Mouse (Mus musculus) spleen, postnatal 36 days (tissue): ENCODE measurements around the gene Gbf1.

Experiments
- DNase-seq, 2 experiments: peaks; one replicate each; pipeline ENCODE4 v3.0.0; 2022; ENCODE audit warnings: low spot score in 2 of 2, mixed read lengths in 1 of 2

The Gbf1 gene

DNA sequence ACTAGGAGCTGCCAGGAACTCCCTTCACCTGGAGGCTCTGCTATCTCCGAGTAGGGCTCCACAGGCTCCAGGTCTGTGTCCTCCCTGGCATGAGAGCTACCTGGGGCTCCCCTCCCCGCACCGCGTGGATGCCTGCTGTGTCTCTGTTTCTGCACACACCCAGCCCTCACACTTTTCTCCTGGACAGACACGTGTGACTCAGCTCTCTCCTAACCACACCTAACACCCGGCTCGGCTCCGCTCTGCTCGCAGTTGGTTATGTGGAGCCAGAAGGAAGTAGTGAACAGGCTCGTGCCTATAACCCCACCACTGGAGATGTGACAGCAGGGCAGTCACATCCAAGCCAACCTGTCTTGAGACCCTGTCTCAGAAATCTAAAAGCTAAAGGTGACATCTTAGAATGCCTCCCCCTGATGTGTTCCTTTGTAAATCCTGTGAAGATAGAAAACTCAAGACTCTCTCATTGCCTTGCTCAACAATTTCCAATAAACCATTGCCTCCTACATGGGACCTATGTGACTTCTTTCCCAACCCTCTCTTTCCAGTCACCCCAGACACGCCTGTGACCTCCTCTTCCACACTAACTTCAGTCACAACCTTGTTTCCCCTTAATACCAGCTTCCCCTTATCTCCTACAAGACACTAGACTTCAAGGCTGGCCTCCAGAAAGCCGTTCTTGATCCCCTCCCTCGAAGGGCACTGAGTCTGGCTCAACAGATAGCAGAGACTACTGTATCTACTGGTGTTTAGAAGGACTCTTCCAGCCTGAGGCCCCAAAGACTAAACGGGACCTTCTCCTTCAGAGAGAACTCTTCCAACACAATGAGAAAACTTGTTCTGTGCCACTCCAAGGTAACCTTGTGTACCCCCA, 162.8 kb downstream of the Gbf1 start:
- DNase-seq: peak in 1 of 2 experiments; percentile 66

DNA sequence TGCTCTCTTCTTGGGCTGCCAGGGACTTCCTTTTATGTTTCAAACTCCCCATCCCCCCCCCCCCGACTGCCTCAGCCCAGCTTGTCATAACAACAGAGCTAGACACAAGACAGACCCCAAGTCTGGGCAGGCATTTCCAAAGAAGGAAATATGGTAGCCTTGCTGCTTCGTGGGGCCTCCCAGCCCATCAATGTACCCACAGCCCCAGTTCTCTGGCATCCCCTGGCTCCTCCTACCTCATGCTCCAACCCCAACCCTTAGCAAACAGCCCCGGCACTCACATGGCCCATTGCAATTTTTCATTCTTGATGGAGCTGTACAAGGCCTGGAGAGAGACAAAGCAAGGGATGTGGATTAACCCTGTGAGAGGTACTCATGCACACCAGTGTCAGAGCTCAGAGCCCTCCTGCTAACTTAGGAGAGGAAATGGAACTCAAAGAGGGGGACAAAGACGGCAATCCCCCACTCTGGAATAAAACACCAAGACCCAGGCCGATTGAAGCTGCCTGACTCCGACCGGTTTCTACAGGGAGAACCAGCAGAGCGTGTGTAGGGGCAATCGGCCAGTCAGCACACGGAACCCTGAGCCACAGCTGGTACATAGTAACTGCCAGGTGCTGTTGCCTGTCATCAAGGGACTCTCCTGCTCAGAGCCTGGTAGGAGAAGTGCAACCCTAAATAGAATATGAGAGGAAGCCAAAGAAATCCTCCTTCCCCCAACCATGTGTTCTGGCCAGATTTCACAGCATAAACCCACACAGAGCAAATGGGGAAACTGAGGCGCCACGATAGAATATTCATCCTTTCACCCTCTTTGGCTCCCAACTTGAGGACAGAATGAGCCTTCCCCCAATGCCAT, 163.7 kb downstream of the Gbf1 start:
- peak in 1 of 2 experiments; percentile 2 for DNase-seq

DNA sequence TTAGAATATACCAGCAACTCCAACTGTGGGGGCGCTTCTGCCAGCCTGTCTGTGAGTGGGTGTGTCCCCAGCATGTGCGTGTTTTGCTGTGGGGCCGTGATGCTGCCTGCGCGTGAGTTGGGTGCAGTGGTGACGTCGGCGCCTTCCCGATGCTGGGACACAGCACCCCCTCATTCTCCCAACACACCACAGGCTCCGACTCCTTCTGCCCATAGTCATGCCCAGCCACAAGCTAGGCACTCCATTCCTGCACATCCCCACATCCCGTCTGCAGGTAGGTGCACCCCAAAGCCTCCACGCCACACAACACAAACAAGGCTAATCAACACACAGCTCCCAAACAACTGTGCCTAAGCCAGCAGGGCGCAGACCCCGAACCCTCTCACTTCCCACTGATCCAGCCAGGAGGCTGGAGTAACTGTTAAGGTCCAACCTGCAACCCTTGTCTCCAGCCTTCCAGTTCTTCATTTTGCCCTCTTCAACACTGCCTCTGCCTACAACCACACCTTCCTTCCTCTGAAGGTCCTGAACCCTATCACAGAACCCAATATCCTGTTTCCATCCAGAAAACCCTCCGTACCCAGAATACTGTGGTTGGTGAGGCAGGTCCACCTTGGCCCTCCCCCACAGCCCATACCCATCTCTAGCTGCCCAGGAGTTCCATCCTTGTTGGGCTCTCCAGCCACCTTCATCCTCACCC, 164.7 kb downstream of the Gbf1 start:
- DNase-seq: peak; percentile 1

DNA sequence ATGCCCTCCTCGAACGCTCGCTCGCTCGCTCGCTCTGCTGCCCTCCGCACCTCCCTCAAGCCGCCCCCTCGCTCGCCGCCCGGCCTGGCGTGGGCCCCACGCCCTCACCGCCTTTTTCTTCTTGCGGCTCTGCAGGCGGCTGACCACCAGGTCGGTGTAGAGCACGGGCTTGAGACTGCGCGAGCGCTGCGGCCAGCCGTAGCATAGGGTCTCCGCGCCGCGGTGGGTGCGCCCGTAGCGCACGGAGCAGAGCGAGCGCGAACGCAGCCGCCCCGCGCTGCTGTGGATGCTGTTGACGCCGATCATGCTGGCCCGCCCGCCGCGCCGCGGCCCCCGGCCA, 165.2 kb downstream of the Gbf1 start:
- peak in 1 of 2 experiments; percentile 0 for DNase-seq

DNA sequence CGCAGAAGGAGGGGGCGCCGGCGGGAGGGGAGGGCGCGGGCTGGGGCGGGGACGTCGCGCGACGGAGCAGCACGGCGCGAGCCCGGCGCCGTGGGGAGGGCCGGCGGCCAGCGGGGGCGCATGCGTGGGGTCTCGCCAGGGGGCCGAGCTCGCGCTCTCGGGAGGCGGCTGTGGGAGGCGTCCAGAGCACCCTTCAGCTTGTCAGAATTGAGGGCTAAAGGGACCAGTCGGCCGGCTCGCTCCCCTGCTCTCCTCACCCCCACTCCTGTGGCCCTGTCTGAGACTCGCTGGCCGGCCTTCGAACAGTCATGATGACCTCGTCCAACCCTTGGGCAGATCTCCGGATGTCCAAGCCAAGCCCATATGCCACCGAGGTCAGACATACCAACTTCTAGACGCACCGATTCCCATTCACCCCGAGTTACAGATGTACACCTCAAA, 165.7 kb downstream of the Gbf1 start:
- DNase-seq: peak in 1 of 2 experiments; percentile 1

DNA sequence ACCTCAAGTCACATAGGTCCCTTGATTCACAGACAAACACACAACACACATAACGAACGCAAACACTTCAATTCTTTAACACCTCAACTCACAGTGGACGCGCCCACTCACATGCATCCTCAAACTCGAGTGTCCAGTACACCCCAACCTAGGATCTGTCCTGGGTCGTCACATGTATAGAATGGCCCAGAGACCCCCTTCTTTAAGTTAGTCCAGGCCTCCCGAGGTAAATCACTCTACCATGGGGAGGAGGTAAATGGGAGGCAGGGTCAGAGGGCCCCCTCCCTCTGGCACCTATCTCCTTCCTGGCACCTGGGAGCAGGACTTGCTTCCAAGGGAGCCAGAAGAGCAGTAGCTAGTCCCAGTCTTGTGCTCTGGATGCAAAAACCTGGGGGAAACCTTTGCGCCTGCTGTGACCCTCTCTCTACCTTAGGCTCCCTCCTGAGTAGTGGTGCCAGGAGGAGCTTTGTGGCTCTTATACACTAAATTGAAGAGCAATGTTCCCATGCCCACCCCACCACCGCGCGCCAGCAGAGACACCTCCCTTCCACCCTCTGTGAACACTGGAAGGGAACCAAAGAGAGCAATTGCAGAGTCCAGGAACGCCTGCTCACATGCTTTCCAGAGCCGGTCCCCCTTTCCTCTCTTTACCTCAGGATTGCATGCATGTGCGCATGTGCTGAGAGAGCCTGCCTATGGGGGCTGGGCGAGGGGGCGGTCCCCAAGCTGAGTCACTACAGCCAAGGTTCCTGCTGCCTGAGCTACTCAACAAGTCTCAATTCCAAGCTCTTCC, 166.5 kb downstream of the Gbf1 start:
- DNase-seq: peak in 1 of 2 experiments; percentile 15

DNA sequence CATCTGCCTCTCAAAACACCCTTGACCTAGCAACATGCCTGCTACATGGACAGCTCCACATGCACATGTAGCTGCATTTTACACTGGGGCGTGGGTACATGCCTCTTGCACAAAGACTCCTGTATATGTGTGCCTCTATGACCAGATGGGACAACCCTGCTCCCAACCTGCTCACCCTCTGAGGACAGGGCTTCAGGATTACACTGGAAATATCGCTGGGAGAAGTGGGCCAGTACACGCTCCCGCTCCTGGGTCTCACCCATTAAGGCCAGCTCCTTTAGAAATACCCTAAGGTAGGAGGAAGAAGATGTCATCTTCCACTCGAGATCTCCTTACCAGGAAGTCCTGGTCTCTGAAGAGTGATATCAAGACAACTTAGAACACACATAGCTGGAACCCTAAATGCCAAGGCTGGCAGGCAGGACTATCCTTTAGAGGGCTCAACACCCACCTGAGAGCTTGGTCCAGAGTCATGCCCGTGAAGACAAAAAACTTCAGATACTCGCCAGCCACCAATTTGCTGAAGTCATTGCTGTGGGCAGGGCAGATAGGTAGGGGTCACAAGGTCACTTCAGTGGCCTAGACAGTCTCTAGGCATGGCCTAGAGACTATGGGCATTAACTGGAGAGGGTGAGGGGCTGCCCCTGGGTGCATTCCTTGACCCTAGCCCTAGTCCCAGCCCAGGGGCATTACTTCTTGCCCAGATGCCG, 167.9 kb downstream of the Gbf1 start:
- no peak for DNase-seq

DNA sequence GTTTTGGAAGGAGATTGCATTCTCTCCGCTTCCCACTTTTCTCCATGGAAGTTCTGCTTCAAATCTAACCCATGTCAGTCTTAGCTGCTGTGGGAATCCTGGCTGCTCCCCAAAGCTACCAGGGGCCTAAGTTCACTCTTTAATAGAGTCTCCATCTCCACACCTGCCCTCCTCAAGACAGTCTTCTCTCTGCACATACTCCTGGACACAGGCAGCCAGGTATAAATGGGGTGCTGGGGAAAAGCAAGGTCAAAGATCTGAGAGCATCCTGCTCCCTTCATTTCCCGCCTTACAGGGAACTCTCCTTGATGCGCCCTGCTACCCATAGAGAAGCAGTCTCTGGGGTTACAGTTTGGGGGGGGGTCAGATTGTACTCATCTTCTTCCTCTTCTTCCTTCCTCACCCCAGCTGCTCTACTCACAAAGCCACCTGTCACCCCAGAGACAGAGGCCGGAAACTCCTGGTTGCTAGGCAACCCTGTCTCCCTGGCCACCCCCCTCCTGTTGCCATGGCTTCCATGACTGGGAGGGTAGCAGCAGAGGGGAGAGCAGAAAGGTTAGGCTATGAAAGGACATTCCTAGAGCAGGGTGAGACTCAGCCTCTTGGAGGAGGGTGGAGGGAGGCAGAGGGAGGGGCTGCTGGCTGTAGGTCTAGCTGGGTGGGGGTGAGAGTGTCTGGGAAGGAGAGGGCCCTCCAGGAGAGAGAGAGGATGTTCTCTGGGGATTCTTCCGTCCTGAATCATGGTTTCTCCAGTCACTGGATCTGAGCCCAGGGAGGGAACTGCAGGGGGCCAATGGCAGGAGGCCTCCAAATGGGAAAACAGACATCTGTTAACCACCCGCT, 169.0 kb downstream of the Gbf1 start:
- peak; percentile 65 to 73 for DNase-seq

DNA sequence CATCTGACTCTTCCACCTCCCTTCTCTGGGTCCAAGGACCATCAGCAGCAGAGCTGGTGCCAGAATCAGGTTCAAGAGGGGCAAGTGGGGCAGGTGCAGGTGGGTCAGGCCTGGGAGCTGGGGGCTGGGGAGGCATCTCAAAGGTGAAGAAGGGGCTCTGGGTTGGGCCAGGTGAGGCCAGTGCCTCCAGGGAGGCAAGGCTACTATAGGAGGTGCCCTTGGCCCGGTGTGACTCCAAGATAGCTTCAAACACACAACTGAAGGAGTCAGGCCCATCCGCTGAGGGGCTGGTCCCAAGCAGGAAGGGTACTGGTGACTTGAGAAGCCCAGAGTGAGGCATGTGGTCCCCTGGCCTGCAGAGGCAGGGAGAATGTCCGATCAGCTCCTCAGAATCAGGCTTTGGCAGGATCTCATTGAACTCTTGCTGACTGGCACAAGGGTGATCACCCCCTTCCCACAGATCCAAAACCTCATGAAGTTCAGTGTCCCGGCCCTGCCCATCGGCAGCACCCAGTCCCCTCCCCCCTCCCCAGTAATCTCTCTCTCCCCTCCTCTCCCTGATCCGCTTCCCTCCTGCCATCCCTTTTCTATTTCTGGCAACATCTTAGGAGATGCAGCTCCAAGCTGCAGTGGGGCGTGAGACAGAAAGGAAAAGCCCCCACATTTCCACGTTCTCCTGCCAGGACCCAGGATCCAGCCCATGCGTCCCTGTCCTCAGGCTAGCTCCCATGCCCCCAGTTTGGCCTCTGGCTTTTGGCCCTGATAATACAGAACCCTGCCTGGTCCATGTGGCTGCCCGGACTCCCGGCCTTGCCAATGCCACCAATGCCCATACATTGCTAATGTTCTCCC, 170.1 kb downstream of the Gbf1 start:
- no peak for DNase-seq

DNA sequence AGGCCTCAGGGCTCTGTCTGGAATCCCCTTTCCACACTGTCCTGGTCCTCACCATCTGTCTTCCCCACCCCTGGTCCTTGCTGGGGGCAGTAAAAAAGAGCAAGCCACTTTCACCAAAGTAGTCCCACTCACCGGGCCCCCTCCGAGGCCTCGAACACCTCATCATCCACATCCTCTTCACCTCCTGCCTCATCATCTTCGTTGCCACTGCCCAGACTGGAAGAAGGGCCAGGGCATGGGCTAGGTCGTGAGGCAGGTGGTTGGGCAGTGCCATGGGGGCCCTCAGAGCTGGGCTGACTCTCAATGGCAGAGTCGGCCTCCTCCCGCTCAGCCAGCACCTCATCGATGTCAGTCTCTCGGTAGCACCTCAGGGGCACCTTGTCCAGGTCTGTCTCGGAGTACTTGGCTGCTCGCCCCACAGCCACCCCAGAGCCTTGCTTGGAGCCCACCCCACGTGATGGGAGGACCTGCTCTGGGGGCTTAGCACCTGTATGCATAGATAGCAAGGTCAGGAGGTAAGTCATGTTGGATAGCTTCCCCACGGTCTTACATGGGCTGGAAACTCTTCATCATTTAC, 170.8 kb downstream of the Gbf1 start:
- no peak for DNase-seq

DNA sequence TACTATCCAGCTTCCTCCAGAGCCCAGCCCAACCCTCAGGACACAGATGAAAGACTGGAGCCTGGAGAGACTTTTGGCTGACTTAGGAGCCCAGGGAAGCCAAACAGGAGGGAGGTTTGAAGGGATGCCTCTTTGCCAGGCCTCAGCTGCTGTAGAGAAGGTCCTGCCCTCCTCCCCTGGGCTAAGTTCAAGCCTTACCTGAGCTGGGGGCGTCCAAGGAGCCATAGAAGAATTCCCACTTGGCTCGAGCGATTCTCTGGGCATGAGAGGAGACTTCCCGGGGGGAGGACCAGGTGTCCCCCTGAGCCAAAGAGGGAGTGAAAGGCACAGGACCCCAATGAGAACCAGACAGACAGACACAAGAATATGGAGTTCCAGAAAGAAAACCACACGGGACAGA, 171.4 kb downstream of the Gbf1 start:
- no peak for DNase-seq

DNA sequence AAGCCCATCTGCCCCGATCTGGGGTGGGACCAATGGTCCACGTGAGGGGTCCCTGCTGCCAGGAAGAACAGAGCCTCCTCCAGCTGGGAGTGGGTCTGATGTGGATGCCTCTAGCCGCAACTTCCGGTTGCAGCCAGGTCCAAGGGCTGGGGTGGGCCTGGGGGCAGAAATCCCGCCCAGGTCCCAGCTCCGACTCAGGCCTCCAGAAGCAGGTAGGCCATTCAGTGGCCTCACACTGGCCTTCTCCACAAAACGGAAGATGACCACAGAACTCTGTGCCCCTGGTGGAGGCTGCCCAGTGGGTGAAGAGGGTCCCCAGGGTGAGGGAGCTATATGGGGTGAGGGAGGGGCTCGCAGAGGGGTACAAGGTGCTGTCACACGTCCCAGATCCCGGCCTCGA, 172.1 kb downstream of the Gbf1 start:
- no peak for DNase-seq

DNA sequence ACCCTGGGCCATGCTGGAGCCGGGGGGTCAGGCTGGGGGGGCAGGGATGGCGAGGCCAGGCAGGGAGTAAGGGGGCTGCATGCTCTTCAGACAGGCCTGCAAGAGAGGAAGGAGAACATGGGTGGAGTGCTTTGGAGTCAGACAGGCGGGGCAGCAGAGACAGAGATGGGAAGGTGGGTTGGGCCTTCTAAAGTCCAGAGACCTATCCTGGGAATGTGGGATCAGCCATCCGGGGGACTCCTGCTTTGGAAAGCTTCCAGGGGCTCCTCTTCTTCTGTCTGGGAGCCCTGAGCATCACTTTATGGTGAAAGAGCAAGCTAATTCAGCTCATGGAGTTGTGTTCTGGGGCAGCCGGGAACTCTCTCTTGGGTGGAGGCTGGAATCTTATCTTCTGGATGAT, 172.6 kb downstream of the Gbf1 start:
- no peak for DNase-seq

DNA sequence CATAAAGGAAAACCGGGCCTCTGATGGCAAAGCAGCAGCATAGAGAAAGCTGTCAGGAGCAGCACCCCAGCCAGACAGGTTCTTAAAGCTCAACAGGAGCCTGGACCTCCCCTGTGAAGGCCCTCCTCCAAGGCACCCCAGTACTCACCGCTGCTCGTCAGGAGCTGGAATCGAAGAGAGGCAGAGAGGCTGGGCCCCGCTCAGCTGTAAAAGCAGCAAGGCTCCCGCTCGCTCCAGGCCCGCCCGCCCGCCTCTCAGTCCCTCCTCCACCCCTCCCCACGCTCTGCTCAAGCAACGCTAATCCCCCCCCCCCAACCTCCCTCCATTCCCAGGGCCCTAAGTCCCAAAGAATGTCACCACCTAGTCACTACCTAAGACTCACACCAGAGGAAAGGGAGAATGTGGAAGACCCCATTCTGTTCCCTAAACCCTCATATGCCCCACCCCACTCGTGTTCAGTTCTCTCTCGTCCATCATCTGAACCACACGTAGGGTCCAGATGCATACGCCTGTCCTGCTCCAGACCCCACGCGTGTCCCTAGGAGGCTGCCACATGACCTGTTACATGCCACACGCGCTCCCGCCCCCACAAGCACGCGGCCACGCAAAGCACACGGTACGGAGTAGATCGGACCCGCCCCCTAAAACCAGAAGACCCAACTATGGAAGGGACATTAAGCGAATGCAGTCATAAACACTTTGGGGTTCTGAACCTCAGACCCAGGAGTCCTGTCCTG, 173.9 kb downstream of the Gbf1 start:
- no peak for DNase-seq

DNA sequence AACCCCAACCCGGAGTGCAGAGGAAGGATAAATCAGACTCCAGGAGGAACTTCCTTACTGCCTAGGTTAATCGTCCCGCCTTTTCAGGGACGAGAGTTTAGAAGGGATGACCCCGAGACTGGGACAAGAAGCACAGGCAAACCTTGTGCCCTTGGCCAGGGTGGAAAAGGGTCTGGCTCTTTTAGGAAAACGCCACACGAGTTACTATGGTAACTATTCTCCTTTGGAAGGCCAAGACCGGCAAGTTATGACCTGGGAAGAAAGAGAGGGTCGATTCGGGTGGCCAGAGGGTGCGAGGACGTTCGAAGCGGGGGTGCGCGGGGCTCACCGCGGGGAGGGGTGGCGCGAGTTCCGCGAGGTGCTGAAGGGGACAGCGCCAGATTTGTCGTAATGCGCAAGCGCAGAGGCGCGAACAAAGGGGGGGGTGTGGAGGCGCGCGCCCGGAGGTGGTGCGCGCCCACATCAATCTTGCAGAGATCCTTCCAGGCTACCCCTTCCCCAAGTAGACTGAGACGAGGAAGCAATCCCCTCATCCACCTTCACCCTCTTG, 174.5 kb downstream of the Gbf1 start, which contains the start of gene Psd:
TSS of gene Psd (minus strand) at position 401 of the 550 bp plus-strand sequence.
- DNase-seq: no peak

DNA sequence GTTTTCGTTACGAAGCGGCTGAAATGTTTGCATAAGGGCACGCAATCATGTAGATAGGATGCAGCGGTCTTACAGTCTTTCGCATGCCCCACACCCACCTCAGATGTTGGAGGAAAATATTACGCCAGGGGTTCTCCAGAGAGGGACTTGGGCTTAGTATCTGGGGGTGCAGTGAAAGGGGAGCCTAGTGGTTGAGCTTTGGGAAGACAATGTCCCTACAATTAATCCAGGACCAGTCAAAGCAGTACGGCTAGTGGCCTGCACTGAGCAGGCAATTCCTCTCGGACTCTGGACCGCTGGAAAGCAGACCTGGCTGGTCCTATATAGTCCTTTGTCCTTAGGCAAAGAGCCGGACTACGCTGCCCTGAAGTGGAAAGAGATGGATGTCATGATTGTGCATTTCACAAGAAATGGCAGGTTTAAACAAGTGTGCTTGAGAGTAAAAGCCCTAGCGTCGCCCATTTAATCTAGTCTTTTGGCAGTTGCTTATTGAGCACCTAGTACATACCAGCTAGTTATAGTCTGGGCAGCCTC, 175.3 kb downstream of the Gbf1 start:
- DNase-seq: no peak
